Mouse (Mus musculus) effector memory CD4-positive, alpha-beta T cell, adult 5 months (primary cell): ENCODE data around the gene Slc39a11. TPM values are rescaled to one million over a fixed set of nuclear protein-coding genes. Genes with fewer than 3 reads are reported as not detected.

ENCODE experiments used
- polyA plus RNA-seq: library from polyadenylated mRNA; unstranded; fragments of 100-300 nt; shearing (Covaris generic); gene quantifications from one replicate; pipeline ENCODE4 v1.2.1, GENCODE M21; 2017

Slc39a11 gene
- polyA plus RNA-seq = 39.9 TPM

GRCm38 (mm10) chr11:113649353-113650210, at the start of gene Slc39a11:
Gene Slc39a11 (minus strand): TSS chr11:113650079.

DNA sequence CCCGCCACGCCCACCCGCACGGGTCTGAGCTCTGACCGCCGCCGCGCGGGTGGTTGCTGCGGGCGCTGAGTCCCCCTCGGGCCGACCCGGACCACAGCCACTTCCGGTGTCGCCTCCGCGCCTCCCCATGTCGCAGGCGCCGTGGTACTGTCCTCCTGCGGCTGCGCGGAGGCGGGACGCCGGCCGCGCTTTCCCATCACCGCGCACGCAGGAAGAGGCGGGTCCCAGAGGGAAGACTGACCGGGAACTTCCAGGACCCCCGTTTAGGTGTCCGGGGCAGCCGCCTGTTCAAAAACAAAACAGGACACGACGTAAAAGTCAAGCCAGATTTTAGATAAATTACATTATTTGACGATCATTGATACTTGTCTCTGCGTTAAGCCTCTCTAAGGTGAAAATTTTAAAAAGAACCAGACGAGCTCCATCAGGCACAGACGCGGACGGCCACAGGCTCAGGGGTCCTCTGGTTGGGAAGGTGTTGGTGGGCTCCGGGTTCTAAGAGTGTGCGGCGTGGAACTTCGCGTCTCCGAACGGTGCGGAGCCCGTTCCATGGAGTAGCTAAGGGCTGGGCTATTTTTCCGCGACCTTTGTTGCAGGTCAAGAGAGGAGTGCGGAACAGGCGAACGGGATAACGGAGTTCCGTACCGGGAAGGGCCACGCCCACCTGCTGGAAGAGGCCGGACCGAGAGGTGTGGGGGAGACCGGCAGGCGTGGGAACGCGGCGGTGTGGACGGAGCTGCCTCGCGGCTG, 34.3 kb upstream of the Slc39a11 start, which contains the start of the genes Fam104a and D11Wsu47e:
TSS of gene Fam104a (minus strand) at position 199 of the 750 bp plus-strand sequence.
TSS of gene D11Wsu47e (plus strand) at position 456 of the 750 bp plus-strand sequence.

GRCm38 (mm10) chr11:113648690-113649352, 1.1 kb downstream of the Slc39a11 start, which contains the start of gene Cog1:
Gene Cog1 (plus strand): TSS chr11:113649169.

DNA sequence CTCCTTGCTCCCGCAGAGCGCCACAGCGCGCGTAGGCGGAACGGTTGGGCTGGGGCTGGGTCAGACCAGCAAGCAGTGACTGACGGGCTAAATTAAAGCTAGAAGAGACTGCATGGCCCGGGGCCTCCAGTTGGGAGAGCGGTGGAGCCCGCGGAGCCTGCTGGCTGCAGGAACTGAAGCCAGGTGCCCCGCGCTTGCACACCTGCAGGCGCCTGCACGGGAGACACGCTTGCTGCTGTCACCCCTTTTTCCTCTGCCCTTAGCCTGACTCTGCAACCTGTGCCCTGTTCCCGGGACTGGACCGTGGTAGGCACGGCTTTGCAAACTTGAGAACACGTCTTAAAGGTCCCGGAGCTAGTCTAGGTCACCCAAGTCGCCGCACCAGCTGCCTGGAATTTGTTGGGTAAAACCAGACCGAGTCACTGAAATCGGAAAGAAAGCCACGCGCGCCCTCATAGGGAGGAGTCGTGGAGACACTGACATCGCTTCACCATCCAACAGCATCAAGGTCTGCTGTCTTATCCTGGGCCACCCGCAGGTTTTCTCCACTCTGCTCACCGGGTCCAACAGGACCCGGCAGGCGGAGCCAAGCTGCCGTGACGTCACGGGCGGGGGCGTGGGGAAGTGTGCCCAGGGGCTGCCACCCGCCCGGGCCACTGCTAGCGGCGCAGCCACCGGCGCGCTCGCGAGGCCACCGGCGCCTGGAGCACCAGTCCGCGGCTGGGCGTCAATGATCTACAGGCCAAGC, 31.0 kb downstream of the Slc39a11 start, which contains the start of gene Sstr2:
TSS of gene Sstr2 (plus strand) at position 671 of the 748 bp plus-strand sequence.

Other genes starting within 250 kb of the Slc39a11 start
- gene Sstr2, start 30.7 kb downstream of the Slc39a11 start, polyA plus RNA-seq = not detected
- gene Cog1, start 910 bp downstream of the Slc39a11 start, polyA plus RNA-seq = 37.7 TPM
- gene Fam104a, start 34.1 kb upstream of the Slc39a11 start, polyA plus RNA-seq = 43.1 TPM
- gene D11Wsu47e, start 34.3 kb upstream of the Slc39a11 start, polyA plus RNA-seq = 10.9 TPM
- not detected for gene Cpsf4l, start 59.9 kb upstream of the Slc39a11 start, polyA plus RNA-seq
- gene Cdc42ep4, start 101.8 kb upstream of the Slc39a11 start, polyA plus RNA-seq = 5.3 TPM